Mouse (Mus musculus): ENCODE measurements at regions not wholly inside any gene's neighbourhood (a gene's known extent, or its start where the extent isn't known, plus 50 kb on each side); places are given as distances from the start of the nearest gene placed in this dataset.

GRCm38 (mm10) chr13:32398616-32399015 lies 60.1 kb upstream of the Gmds start:
- Histone ChIP-seq H3K27ac (no peak overlapping the region), H3K27me3 (no peaks in the 10 kb centered on the region), H3K9ac (no peak overlapping the region), H3K4me2 (no peak overlapping the region), H3K4me3 (replicated peaks) (no peak overlapping the region), H3K4me1 (replicated peaks) (no peaks in the 10 kb centered on the region), H3K36me3 (no peaks in the 10 kb centered on the region), H3K9me3 (replicated peaks) (no peaks in the 10 kb centered on the region)
- WGBS (ENCODE audit: insufficient replicate concordance): 13% methylated on average over 1 of the region's 1 CpGs
- DNase-seq (no peak), ATAC-seq (ENCODE audit: low read depth) (no peak)

Measured in liver, embryonic 13.5 days (tissue).